23 mouse cellular contexts compared by ENCODE assay signal in the genomic region with DNA sequence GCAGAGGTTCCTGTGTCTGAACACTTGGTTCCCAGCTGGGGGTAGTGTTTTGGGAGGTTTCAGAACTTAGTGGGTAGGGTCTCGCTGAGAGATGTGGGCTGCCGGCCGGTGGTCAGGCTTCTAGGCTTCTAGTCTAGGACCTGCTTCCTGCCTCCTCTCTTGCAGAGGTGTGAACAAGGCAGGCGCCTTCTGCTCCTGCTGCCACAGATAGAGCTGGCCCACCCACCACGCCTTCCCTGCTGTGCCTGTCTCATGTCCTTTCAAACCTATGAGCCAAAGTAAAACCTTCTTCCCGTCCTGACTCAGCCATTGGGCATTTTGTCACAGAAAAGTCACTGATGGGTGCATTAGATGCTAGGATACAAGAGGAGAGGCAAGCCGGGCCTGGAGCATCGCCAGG. TPM values are rescaled to one million over a fixed set of nuclear protein-coding genes. Genes with fewer than 3 reads are reported as not detected.
DNase-seq lines count a peak whose midpoint lies in the region; ATAC-seq lines count a peak whose summit lies in the region.
"Had no signal": no experiment of that assay in that cellular context is flagged by ENCODE, and none has a peak within 500 bp of the region (broad histone marks: within the 10 kb centered on the region; RNA-seq: fewer than 3 reads in every experiment).

No protein-coding gene starts in this region.

- 53% methylated on average over 8 of the region's 8 CpGs for WGBS in heart, embryonic 16.5 days

- DNase-seq in cerebellum, postnatal 10 days: peak; percentile 43 to 49
- DNase-seq in cerebellum, postnatal 36 days: no peak
- DNase-seq in heart, adult 9 months (ENCODE audit: low spot score in 2 of 2): no peak
- peak; percentile 48 for DNase-seq in ES-CJ7 (ENCODE audit: low read depth, low spot score)
- peak; percentile 65 for DNase-seq in ZHBTc4 (ENCODE audit: low read depth, low spot score)
- DNase-seq in MN1 (ENCODE audit: low spot score): no peak
- DNase-seq: cerebellum, adult 18-20 months; cerebellum, postnatal 25 days; embryo, embryonic 11 days; heart, adult 2 months; kidney, adult 18-20 months; kidney, postnatal 4 days; liver; right cerebral cortex, postnatal 14 days had no signal

- H3K4me2 ChIP-seq in heart, embryonic 16.5 days (ENCODE audit: low read depth, low read length): no peak overlapping the region
- H3K4me2 ChIP-seq: embryonic facial prominence, embryonic 13.5 days; forebrain, embryonic 12.5 days; hindbrain, embryonic 13.5 days had no signal

- peak overlapping the region; percentile 38; the same call in 1 of the 2 replicates for H3K9ac ChIP-seq in heart, embryonic 16.5 days (ENCODE audit: low read length)
- H3K9ac ChIP-seq: embryonic facial prominence, embryonic 13.5 days; forebrain, embryonic 12.5 days; hindbrain, embryonic 13.5 days had no signal

- no peaks in the 10 kb centered on the region for H3K36me3 ChIP-seq in heart, embryonic 16.5 days (ENCODE audit: control insufficient read depth, insufficient read depth)
- H3K36me3 ChIP-seq: embryonic facial prominence, embryonic 13.5 days; forebrain, embryonic 12.5 days; hindbrain, embryonic 13.5 days; midbrain, embryonic 10.5 days had no signal

- H3K27me3 ChIP-seq in heart, embryonic 16.5 days (ENCODE audit: control insufficient read depth, insufficient read depth, low read length): no peaks in the 10 kb centered on the region

- H3K4me1 ChIP-seq in heart, embryonic 16.5 days (ENCODE audit: control insufficient read depth, insufficient read depth, low read length): peaks cover 46% of the 10 kb centered on the region

- no peak for ATAC-seq in heart, embryonic 16.5 days (replicated peaks; ENCODE audit: extremely low read depth, insufficient read depth, low FRiP score)
- ATAC-seq: CD4-positive, CD25-positive, alpha-beta regulatory T cell, adult 4 months; inflammation-experienced regulatory T-cells, adult 6 months; lung, postnatal 0 days had no signal

- no peak overlapping the region for H3K27ac ChIP-seq in heart, embryonic 16.5 days (ENCODE audit: low read length)
- H3K27ac ChIP-seq: embryonic facial prominence, embryonic 13.5 days; forebrain, embryonic 12.5 days; heart, adult 2 months; hindbrain, embryonic 13.5 days; midbrain, embryonic 10.5 days had no signal

- H3K9me3 ChIP-seq in heart, embryonic 16.5 days (replicated peaks; ENCODE audit: control insufficient read depth, low read length): no peaks in the 10 kb centered on the region
- H3K9me3 ChIP-seq: embryonic facial prominence, embryonic 13.5 days; forebrain, embryonic 12.5 days; hindbrain, embryonic 13.5 days; midbrain, embryonic 10.5 days had no signal

- H3K4me3 ChIP-seq in heart, embryonic 16.5 days (ENCODE audit: low read length): no peak overlapping the region
- H3K4me3 ChIP-seq: embryonic facial prominence, embryonic 13.5 days; erythroblast, embryonic 14.5 days; forebrain, embryonic 12.5 days; heart, adult 2 months; hindbrain, embryonic 13.5 days; midbrain, embryonic 10.5 days had no signal

RNA-seq across cellular contexts. Expression of gene Armc2, which starts 22.1 kb away (rescaled TPM):
- 2.3 and 2.5 TPM in 2 replicates for polyA plus RNA-seq in heart, embryonic 16.5 days (2015; fragmentation: Nextera tagmentation; extraction: Ambion mirVana)
- polyA plus RNA-seq: erythroblast, embryonic 14.5 days had no signal

Comparison
In these comparisons a context has a peak if more than half of its experiments do, and no peak if none do; other contexts are left out.
1. DNase-seq: peak in cerebellum, postnatal 10 days (2 of 2), ES-CJ7 (single experiment) and ZHBTc4 (single experiment); none in cerebellum, postnatal 36 days (0 of 2), heart, adult 9 months (0 of 2) and MN1 (single experiment).